Mouse (Mus musculus) testis, postnatal 14 days (tissue): ENCODE measurements around the gene Dnmt3l.
"Not testable (repeated sequence)": the region's sequence is repeated elsewhere in the genome, so short reads cannot be mapped to it uniquely, and the experiment has no call there.

Source experiments
- DNase-seq: peaks from one replicate; pipeline ENCODE4 v3.0.0; 2021; ENCODE audit warnings: low spot score

The Dnmt3l gene

GRCm38 (mm10) chr10:78041647-78042046 is at the start of gene Dnmt3l:
Gene Dnmt3l, plus strand, starts transcription at chr10:78041947.
- no peak for DNase-seq

GRCm38 (mm10) chr10:77995639-77996038 is 46.1 kb upstream of the Dnmt3l start:
- no peak for DNase-seq

GRCm38 (mm10) chr10:78000200-78000599 is 41.5 kb upstream of the Dnmt3l start:
- DNase-seq, result no peak

GRCm38 (mm10) chr10:78001796-78002195 is 40.0 kb upstream of the Dnmt3l start:
- DNase-seq, result no peak

- DNase-seq, result no peak
Observed at GRCm38 (mm10) chr10:78002316-78002715, 39.4 kb upstream of the Dnmt3l start.

- DNase-seq, result no peak
Observed at GRCm38 (mm10) chr10:78004479-78005100, 37.2 kb upstream of the Dnmt3l start.

GRCm38 (mm10) chr10:78005791-78006438 is 35.8 kb upstream of the Dnmt3l start:
- DNase-seq, result no peak

GRCm38 (mm10) chr10:78007203-78007602 is 34.5 kb upstream of the Dnmt3l start:
- no peak for DNase-seq

- DNase-seq, result no peak
Observed at GRCm38 (mm10) chr10:78008169-78008568, 33.6 kb upstream of the Dnmt3l start.

GRCm38 (mm10) chr10:78009184-78009944 is 32.4 kb upstream of the Dnmt3l start:
- peak; percentile 86 for DNase-seq

- DNase-seq, result no peak
Observed at GRCm38 (mm10) chr10:78009945-78010293, 31.8 kb upstream of the Dnmt3l start, which contains the start of gene Pfkl. Gene Pfkl, minus strand, starts transcription at chr10:78010083.

GRCm38 (mm10) chr10:78010335-78010734 is 31.4 kb upstream of the Dnmt3l start:
- no peak for DNase-seq

GRCm38 (mm10) chr10:78011116-78011515 is 30.6 kb upstream of the Dnmt3l start:
- DNase-seq, result not testable (repeated sequence)

GRCm38 (mm10) chr10:78012661-78013495 is 28.9 kb upstream of the Dnmt3l start:
- no peak for DNase-seq

- DNase-seq, result peak; percentile 46
Observed at GRCm38 (mm10) chr10:78015489-78015888, 26.3 kb upstream of the Dnmt3l start.

GRCm38 (mm10) chr10:78016366-78016765 is 25.4 kb upstream of the Dnmt3l start:
- no peak for DNase-seq

GRCm38 (mm10) chr10:78018797-78019203 is 22.9 kb upstream of the Dnmt3l start:
- peak; percentile 71 for DNase-seq

GRCm38 (mm10) chr10:78019291-78019690 is 22.5 kb upstream of the Dnmt3l start:
- no peak for DNase-seq

GRCm38 (mm10) chr10:78019984-78020383 is 21.8 kb upstream of the Dnmt3l start:
- DNase-seq, result not testable (repeated sequence)

- not testable (repeated sequence) for DNase-seq
Observed at GRCm38 (mm10) chr10:78025453-78025852, 16.3 kb upstream of the Dnmt3l start.

- peak; percentile 61 for DNase-seq
Observed at GRCm38 (mm10) chr10:78028129-78028528, 13.6 kb upstream of the Dnmt3l start.

GRCm38 (mm10) chr10:78029080-78029479 is 12.7 kb upstream of the Dnmt3l start:
- DNase-seq, result no peak
